Mouse (Mus musculus): Measurements from ENCODE around the gene Ofcc1. TPM values are rescaled to one million over a fixed set of nuclear protein-coding genes. Genes with fewer than 3 reads are reported as not detected.

Ofcc1 gene
- polyA plus RNA-seq (2016; fragmentation: Nextera tagmentation; extraction: Ambion mirVana) = 0.12 TPM in 1 of 2 replicates, not detected in the other

GRCm38 (mm10) chr13:40361288-40361687 lies at the start of gene Ofcc1:
TSS of gene Ofcc1 (minus strand) at chr13:40361450.
- Histone ChIP-seq H3K4me1 (peaks cover 10% of the 10 kb centered on the region), H3K27me3 (ENCODE audit: poor library complexity, severe bottlenecking) (no peaks in the 10 kb centered on the region), H3K9me3 (no peaks in the 10 kb centered on the region), H3K36me3 (replicated peaks) (no peaks in the 10 kb centered on the region), H3K27ac (no peak within 1 kb of the TSS), H3K4me3 (no peak within 1 kb of the TSS)
- DNase-seq (ENCODE audit: extremely low spot score, low spot score) = no peak
- 88% methylated on average over 3 of the region's 3 CpGs for WGBS

- no peak overlapping the region for H3K4me3 ChIP-seq
- peaks cover 23% of the 10 kb centered on the region for H3K4me1 ChIP-seq
- WGBS = 91% methylated on average over 8 of the region's 8 CpGs
- H3K27ac ChIP-seq = no peak overlapping the region
- H3K27me3 ChIP-seq (ENCODE audit: poor library complexity, severe bottlenecking) = no peaks in the 10 kb centered on the region
- H3K9me3 ChIP-seq = no peaks in the 10 kb centered on the region
- no peak for DNase-seq (ENCODE audit: extremely low spot score, low spot score)
- H3K36me3 ChIP-seq (replicated peaks) = no peaks in the 10 kb centered on the region
These were observed 28.9 kb upstream of the Ofcc1 start for GRCm38 (mm10) chr13:40390120-40390519.

- no peaks in the 10 kb centered on the region for H3K36me3 ChIP-seq (replicated peaks)
- H3K9me3 ChIP-seq = no peaks in the 10 kb centered on the region
- no peaks in the 10 kb centered on the region for H3K27me3 ChIP-seq (ENCODE audit: poor library complexity, severe bottlenecking)
- H3K27ac ChIP-seq = no peak overlapping the region
- WGBS = 55% methylated on average over 4 of the region's 4 CpGs
- no peak for DNase-seq (ENCODE audit: extremely low spot score, low spot score)
- H3K4me1 ChIP-seq = peaks cover 32% of the 10 kb centered on the region
- no peak overlapping the region for H3K4me3 ChIP-seq
These were observed 26.2 kb upstream of the Ofcc1 start for GRCm38 (mm10) chr13:40387446-40387845.

- H3K36me3 ChIP-seq (replicated peaks) = no peaks in the 10 kb centered on the region
- peaks cover 32% of the 10 kb centered on the region for H3K4me1 ChIP-seq
- no peaks in the 10 kb centered on the region for H3K27me3 ChIP-seq (ENCODE audit: poor library complexity, severe bottlenecking)
- no peak overlapping the region for H3K4me3 ChIP-seq
- WGBS = 66% methylated on average over 4 of the region's 4 CpGs
- DNase-seq (ENCODE audit: extremely low spot score, low spot score) = no peak
- 0 out of 2 replicates have a peak, but pooled peaks cover under 1% of the 10 kb centered on the region for H3K9me3 ChIP-seq
- H3K27ac ChIP-seq = no peak overlapping the region
These were observed 23.7 kb upstream of the Ofcc1 start for GRCm38 (mm10) chr13:40384962-40385361.

GRCm38 (mm10) chr13:40376773-40377172 lies 15.5 kb upstream of the Ofcc1 start:
- DNase-seq (ENCODE audit: extremely low spot score, low spot score) = no peak
- no peak overlapping the region for H3K4me3 ChIP-seq

GRCm38 (mm10) chr13:40366762-40367161 lies 5.5 kb upstream of the Ofcc1 start:
- no peak overlapping the region for H3K4me3 ChIP-seq
- no peak overlapping the region for H3K27ac ChIP-seq
- DNase-seq (ENCODE audit: extremely low spot score, low spot score) = no peak
- WGBS = 89% methylated on average over 11 of the region's 11 CpGs
- H3K36me3 ChIP-seq (replicated peaks) = no peaks in the 10 kb centered on the region
- 0 out of 2 replicates have a peak, but pooled peaks cover 3% of the 10 kb centered on the region for H3K4me1 ChIP-seq
- H3K9me3 ChIP-seq = no peaks in the 10 kb centered on the region
- H3K27me3 ChIP-seq (ENCODE audit: poor library complexity, severe bottlenecking) = no peaks in the 10 kb centered on the region

More at GRCm38 (mm10) chr13:40376773-40377172, 15.5 kb upstream of the Ofcc1 start:
- Histone ChIP-seq H3K36me3 (replicated peaks) (no peaks in the 10 kb centered on the region), H3K27ac (no peak overlapping the region), H3K9me3 (0 out of 2 replicates have a peak, but pooled peaks cover 3% of the 10 kb centered on the region), H3K27me3 (ENCODE audit: poor library complexity, severe bottlenecking) (no peaks in the 10 kb centered on the region), H3K4me1 (no peaks in the 10 kb centered on the region)
- 86% methylated on average over 5 of the region's 5 CpGs for WGBS

GRCm38 (mm10) chr13:40364855-40365254 lies 3.6 kb upstream of the Ofcc1 start:
- Histone ChIP-seq H3K27me3 (ENCODE audit: poor library complexity, severe bottlenecking) (no peaks in the 10 kb centered on the region), H3K27ac (no peak overlapping the region), H3K36me3 (replicated peaks) (no peaks in the 10 kb centered on the region), H3K4me1 (peaks cover 10% of the 10 kb centered on the region), H3K9me3 (no peaks in the 10 kb centered on the region), H3K4me3 (no peak overlapping the region)
- 72% methylated on average over 4 of the region's 4 CpGs for WGBS
- no peak for DNase-seq (ENCODE audit: extremely low spot score, low spot score)

GRCm38 (mm10) chr13:40360692-40361091 lies 558 bp downstream of the Ofcc1 start:
- Histone ChIP-seq H3K27ac (no peak overlapping the region), H3K4me3 (no peak overlapping the region), H3K36me3 (replicated peaks) (no peaks in the 10 kb centered on the region), H3K27me3 (ENCODE audit: poor library complexity, severe bottlenecking) (no peaks in the 10 kb centered on the region), H3K4me1 (peaks cover 10% of the 10 kb centered on the region), H3K9me3 (no peaks in the 10 kb centered on the region)
- WGBS = 59% methylated on average over 4 of the region's 4 CpGs
- DNase-seq (ENCODE audit: extremely low spot score, low spot score) = no peak

- WGBS = 100% methylated on average over 2 of the region's 2 CpGs
- no peaks in the 10 kb centered on the region for H3K4me1 ChIP-seq
- H3K27ac ChIP-seq = no peak overlapping the region
- no peak for DNase-seq (ENCODE audit: extremely low spot score, low spot score)
- H3K9me3 ChIP-seq = no peaks in the 10 kb centered on the region
- H3K4me3 ChIP-seq = no peak overlapping the region
- H3K36me3 ChIP-seq (replicated peaks) = no peaks in the 10 kb centered on the region
- H3K27me3 ChIP-seq (ENCODE audit: poor library complexity, severe bottlenecking) = no peaks in the 10 kb centered on the region
These were observed 14.2 kb downstream of the Ofcc1 start for GRCm38 (mm10) chr13:40347045-40347444.

- Histone ChIP-seq H3K4me3 (no peak overlapping the region), H3K27me3 (ENCODE audit: poor library complexity, severe bottlenecking) (no peaks in the 10 kb centered on the region), H3K36me3 (replicated peaks) (no peaks in the 10 kb centered on the region), H3K27ac (no peak overlapping the region), H3K9me3 (no peaks in the 10 kb centered on the region), H3K4me1 (no peaks in the 10 kb centered on the region)
- no peak for DNase-seq (ENCODE audit: extremely low spot score, low spot score)
- WGBS = 89% methylated on average over 5 of the region's 5 CpGs
These were observed 37.9 kb downstream of the Ofcc1 start for GRCm38 (mm10) chr13:40323301-40323700.

- H3K27me3 ChIP-seq (ENCODE audit: poor library complexity, severe bottlenecking) = no peaks in the 10 kb centered on the region
- H3K4me3 ChIP-seq = no peak overlapping the region
- 84% methylated on average over 6 of the region's 6 CpGs for WGBS
- H3K27ac ChIP-seq = no peak overlapping the region
- no peaks in the 10 kb centered on the region for H3K9me3 ChIP-seq
- H3K36me3 ChIP-seq (replicated peaks) = no peaks in the 10 kb centered on the region
- no peak for DNase-seq (ENCODE audit: extremely low spot score, low spot score)
- H3K4me1 ChIP-seq = no peaks in the 10 kb centered on the region
These were observed 40.3 kb downstream of the Ofcc1 start for GRCm38 (mm10) chr13:40320814-40321525.

- H3K27me3 ChIP-seq (ENCODE audit: poor library complexity, severe bottlenecking) = no peaks in the 10 kb centered on the region
- no peak overlapping the region for H3K4me3 ChIP-seq
- DNase-seq (ENCODE audit: extremely low spot score, low spot score) = no peak
- H3K27ac ChIP-seq = no peak overlapping the region
- WGBS = 92% methylated on average over 2 of the region's 2 CpGs
- H3K9me3 ChIP-seq = no peaks in the 10 kb centered on the region
- no peaks in the 10 kb centered on the region for H3K36me3 ChIP-seq (replicated peaks)
- H3K4me1 ChIP-seq = no peaks in the 10 kb centered on the region
These were observed 43.5 kb downstream of the Ofcc1 start for GRCm38 (mm10) chr13:40317731-40318130.

- Histone ChIP-seq H3K27me3 (ENCODE audit: poor library complexity, severe bottlenecking) (no peaks in the 10 kb centered on the region), H3K36me3 (replicated peaks) (no peaks in the 10 kb centered on the region), H3K27ac (no peak overlapping the region), H3K4me1 (no peaks in the 10 kb centered on the region), H3K4me3 (no peak overlapping the region), H3K9me3 (no peaks in the 10 kb centered on the region)
- WGBS = 75% methylated on average over 4 of the region's 4 CpGs
- no peak for DNase-seq (ENCODE audit: extremely low spot score, low spot score)
These were observed 46.0 kb downstream of the Ofcc1 start for GRCm38 (mm10) chr13:40315158-40315792.
